Mouse (Mus musculus) layer of hippocampus, adult 9-11 months (tissue): ENCODE results near the gene Kansl1l.

Experiments
- DNase-seq: peaks from one replicate; pipeline ENCODE4 v3.0.0; 2022

The Kansl1l gene

DNA sequence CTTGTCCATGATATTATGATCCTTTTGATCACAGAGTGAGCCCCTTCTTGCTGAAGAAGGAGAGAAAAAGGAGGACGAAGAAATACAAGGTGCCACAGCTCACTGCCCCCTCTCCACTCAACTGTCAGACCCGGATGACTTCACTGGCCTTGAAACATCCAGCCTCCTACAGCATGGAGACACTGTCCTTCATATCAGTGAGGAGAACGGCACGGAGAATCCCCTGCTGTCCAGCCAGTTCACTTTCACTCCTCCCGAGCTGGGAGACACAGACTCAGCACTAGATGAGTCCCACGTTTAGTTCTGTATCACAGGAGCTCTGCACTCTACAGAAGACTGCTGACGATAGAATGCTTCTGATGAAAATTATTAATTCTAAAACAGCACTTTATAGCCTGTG lies 122.1 kb downstream of the Kansl1l start:
- no peak for DNase-seq

DNA sequence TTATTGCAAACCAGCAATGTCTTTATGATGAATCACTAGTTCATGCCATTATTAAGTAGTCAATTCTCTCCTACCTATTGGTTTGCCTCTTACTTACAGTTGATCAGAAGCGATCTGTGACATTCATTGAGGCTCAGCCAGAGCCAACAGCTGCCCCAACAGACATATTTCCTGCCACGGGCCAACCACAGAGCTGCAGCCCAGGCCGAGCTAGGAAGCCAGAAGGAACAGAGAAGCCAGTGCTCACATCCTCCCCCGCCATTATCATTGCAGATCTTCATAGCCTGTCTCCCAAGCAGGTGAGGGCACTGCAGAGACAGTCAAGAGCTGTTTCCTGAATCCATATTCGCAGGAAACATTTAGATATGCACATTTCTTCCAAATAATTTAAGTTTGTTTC lies 123.1 kb downstream of the Kansl1l start:
- no peak for DNase-seq

DNA sequence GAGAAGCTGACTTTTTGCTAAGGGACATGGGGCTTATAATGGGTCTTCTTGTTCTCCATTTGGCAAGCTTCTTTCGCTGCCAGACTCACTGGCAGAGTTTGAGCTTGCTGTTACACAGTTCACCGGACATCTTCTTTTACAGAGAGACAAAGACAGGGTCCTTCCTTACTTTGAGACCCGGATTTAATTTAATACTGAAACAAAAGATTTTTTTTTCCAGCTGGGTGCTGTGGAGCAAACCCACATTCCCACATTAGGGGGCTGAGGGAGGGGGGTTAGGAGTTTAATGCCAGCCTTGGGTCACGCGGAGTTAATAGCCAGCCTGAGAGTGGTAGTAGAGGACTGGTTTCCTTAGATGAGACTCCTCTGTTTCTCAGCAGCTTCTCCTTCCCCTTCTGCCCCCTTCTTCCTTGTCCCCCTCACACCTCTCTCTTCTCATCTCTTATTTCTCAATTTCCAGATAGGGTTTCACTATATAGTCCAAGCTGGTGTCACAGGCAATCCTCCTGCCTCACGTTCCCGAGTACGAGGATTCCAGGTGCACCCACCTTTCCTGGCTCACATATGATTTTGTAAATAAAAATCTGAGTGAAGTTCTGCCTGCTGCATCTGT lies 124.5 kb downstream of the Kansl1l start:
- DNase-seq, result peak; percentile 31

DNA sequence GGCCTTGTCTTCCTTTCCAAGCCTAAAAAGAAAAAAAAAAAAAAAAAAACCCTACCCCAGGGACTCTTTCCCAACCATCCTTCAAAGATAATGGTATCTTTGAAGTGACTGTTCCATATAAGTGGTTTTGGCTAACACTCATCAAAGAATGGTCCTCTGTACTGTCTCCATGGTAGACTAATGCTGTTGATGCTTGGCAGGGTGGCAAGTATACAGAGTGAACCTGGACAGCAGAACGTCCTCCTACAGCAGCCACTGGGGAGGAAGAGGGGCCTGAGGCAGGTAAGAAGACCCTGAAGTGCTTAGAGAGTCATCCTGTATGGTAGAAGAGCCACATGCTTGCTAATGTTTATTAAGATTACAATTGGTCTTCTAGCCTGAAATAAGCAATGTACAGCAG lies 125.1 kb downstream of the Kansl1l start:
- DNase-seq, result no peak

GRCm38 (mm10) chr1:66691772-66692171 lies 125.6 kb downstream of the Kansl1l start:
- no peak for DNase-seq

GRCm38 (mm10) chr1:66682974-66683373 lies 134.4 kb downstream of the Kansl1l start:
- no peak for DNase-seq

DNA sequence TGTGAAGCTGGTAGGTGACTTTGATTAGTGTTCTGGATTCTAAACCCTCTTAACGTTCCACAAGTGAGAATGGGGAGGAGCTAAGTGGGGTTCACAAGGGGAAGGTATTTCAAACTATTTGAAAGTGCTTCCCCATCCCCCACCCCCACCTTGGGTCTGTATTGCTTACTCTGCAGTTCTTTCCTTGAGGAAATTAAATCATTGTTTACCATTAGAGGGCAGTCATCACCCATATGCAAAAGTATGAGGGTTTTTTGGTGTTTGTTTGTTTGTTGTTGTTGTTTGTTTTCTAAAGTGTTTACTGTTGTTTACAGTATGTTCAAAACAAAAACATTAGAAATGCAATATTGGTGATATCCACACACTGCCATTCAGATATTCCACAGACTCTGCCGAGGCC lies 138.7 kb downstream of the Kansl1l start:
- DNase-seq, result no peak

DNA sequence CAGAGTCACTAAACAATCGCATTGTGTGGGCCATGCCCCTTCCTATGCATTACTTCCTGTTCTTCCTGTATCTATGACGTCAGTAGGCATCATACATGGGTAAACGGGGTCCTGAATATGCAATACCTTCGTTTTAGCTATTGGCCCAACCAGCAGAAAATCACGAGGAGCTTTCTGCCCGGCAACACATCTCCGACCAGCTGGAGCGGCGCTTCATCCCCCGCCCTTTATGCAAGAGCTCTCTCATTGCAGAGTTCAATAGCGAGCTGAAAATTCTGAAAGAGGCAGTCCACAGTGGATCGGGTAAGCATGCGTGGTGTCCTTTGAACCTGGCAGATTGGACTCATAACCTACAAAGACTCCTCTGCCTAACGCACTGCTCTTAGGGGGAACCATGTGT lies 139.4 kb downstream of the Kansl1l start:
- no peak for DNase-seq

DNA sequence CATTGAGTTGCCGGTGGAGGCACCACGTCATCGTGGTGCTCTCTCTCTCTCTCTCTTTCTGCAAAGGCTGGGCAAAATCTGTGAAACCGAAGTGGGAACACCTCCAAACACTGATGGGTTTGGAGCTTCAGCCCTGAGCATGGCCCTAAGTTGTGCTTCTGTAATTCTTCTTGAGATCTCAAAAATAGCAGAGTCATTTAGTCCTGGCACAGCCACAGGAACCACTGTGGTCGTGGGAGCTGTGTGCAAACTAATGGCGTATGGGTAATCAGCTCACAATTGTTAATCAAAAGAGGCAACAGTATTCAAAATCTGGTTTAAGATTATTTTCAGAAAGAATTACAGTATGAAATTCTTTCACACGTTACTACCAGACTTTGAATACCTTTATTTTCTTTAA lies 144.6 kb downstream of the Kansl1l start:
- DNase-seq, result no peak

- no peak for DNase-seq
Observed at GRCm38 (mm10) chr1:66671475-66671874, 145.9 kb downstream of the Kansl1l start.
